Mouse (Mus musculus) cortical plate, adult 2 months (tissue): ENCODE data around the gene H2-Ke6. TPM values are rescaled to one million over a fixed set of nuclear protein-coding genes. Genes with fewer than 3 reads are reported as not detected.
A peak's percentile ranks its signal among the peaks of the same experiment; 100 is the strongest.

ENCODE experiments used
- H3K27ac ChIP-seq: fragments of 200-500 bp; 2 replicates; pipeline ENCODE4 v1.5.1; 2012; ENCODE audit warnings: low read length, control low read depth, inconsistent platforms; ENCODE audit not compliant: insufficient read depth
- H3K4me1 ChIP-seq: fragments of 200-500 bp; 2 replicates; pipeline ENCODE4 v1.6.1; 2011; ENCODE audit warnings: low read length; ENCODE audit not compliant: control insufficient read depth, insufficient read depth
- H3K4me3 ChIP-seq: fragments of 200-500 bp; 2 replicates; pipeline ENCODE4 v1.5.1; 2011; ENCODE audit warnings: mild to moderate bottlenecking, low read length, control low read depth; ENCODE audit not compliant: insufficient read depth
- CTCF ChIP-seq: fragments of 200-500 bp; IDR thresholded peaks from 2 replicates; pipeline ENCODE4 v1.5.1; 2011; ENCODE audit warnings: mild to moderate bottlenecking, control low read depth, low read length; ENCODE audit not compliant: insufficient read depth; ENCODE audit errors: extremely low read depth
- POLR2A ChIP-seq: fragments of 200-500 bp; IDR thresholded peaks from 2 replicates; pipeline ENCODE4 v1.6.1; 2011; ENCODE audit warnings: mild to moderate bottlenecking, low read length, control low read depth; ENCODE audit not compliant: insufficient read depth; ENCODE audit errors: extremely low read depth
- polyA plus RNA-seq: library from polyadenylated mRNA; depleted of rRNA; stranded (reverse); fragments of >200 nt; gene quantifications from 2 replicates; pipeline ENCODE4 v1.2.3, GENCODE M21; 2012; rRNA removed

Gene H2-Ke6
- polyA plus RNA-seq, 1 experiment, result 59.6 TPM

GRCm38 (mm10) chr17:33980181-33981035, 47.5 kb downstream of the H2-Ke6 start:
- no peaks in the 10 kb centered on the region for H3K4me1 ChIP-seq
- H3K27ac ChIP-seq, result peak overlapping the region; percentile 22
- TF ChIP-seq CTCF, result no peak
- TF ChIP-seq POLR2A, result no peak
- no peak overlapping the region for H3K4me3 ChIP-seq

GRCm38 (mm10) chr17:33979512-33980050, 48.3 kb downstream of the H2-Ke6 start:
- TF ChIP-seq CTCF (no peak), POLR2A (no peak)
- no peaks in the 10 kb centered on the region for H3K4me1 ChIP-seq
- H3K27ac ChIP-seq, result no peak overlapping the region
- no peak overlapping the region for H3K4me3 ChIP-seq

GRCm38 (mm10) chr17:33978631-33979031, 49.2 kb downstream of the H2-Ke6 start:
- Histone ChIP-seq H3K27ac (no peak overlapping the region), H3K4me1 (no peaks in the 10 kb centered on the region), H3K4me3 (peak overlapping the region; percentile 38)
- TF ChIP-seq CTCF (no peak), POLR2A (peak; percentile 36; the same call in 1 of the 2 replicates)

- no peaks in the 10 kb centered on the region for H3K4me1 ChIP-seq
- H3K4me3 ChIP-seq, result peak overlapping the region; percentile 38
- H3K27ac ChIP-seq, result no peak overlapping the region
- no peak for TF ChIP-seq POLR2A
- no peak for TF ChIP-seq CTCF
Measured at GRCm38 (mm10) chr17:33977861-33978557, 49.9 kb downstream of the H2-Ke6 start.

Other genes with a start within 250 kb of the H2-Ke6 start
- 2.4 and 2.9 TPM in 2 replicates for gene Angptl4, start 246.2 kb downstream of the H2-Ke6 start, polyA plus RNA-seq
- gene Kank3, start 217.5 kb downstream of the H2-Ke6 start, polyA plus RNA-seq, result 59.0 and 69.7 TPM in 2 replicates
- gene Rps28, start 203.5 kb downstream of the H2-Ke6 start, polyA plus RNA-seq, result 587 and 641 TPM in 2 replicates
- 304 and 328 TPM in 2 replicates for gene Ndufa7, start 203.5 kb downstream of the H2-Ke6 start, polyA plus RNA-seq
- gene Cd320, start 185.0 kb downstream of the H2-Ke6 start, polyA plus RNA-seq, result 30.0 and 33.0 TPM in 2 replicates
- not detected in 2 replicates for gene Gm7029, start 154.2 kb downstream of the H2-Ke6 start, polyA plus RNA-seq
- gene Kifc1, start 137.4 kb downstream of the H2-Ke6 start, polyA plus RNA-seq, result 2.0 and 2.3 TPM in 2 replicates
- gene Platr17, start 122.9 kb downstream of the H2-Ke6 start, polyA plus RNA-seq, result 1.7 TPM in 2 replicates
- gene Daxx, start 118.6 kb downstream of the H2-Ke6 start, polyA plus RNA-seq, result 27.2 and 27.4 TPM in 2 replicates
- gene Tapbp, start 112.2 kb downstream of the H2-Ke6 start, polyA plus RNA-seq, result 22.1 and 22.3 TPM in 2 replicates
- 31.9 and 33.5 TPM in 2 replicates for gene Zbtb22, start 112.2 kb downstream of the H2-Ke6 start, polyA plus RNA-seq
- 164 and 177 TPM in 2 replicates for gene Rgl2, start 98.5 kb downstream of the H2-Ke6 start, polyA plus RNA-seq
- 113 and 116 TPM in 2 replicates for gene Pfdn6, start 87.7 kb downstream of the H2-Ke6 start, polyA plus RNA-seq
- 13.5 TPM in 2 replicates for gene Wdr46, start 87.4 kb downstream of the H2-Ke6 start, polyA plus RNA-seq
- gene B3galt4, start 76.6 kb downstream of the H2-Ke6 start, polyA plus RNA-seq, result 7.0 and 7.8 TPM in 2 replicates
- gene Vps52, start 72.2 kb downstream of the H2-Ke6 start, polyA plus RNA-seq, result 79.3 and 82.2 TPM in 2 replicates
- gene Rps18, start 72.1 kb downstream of the H2-Ke6 start, polyA plus RNA-seq, result 410 and 435 TPM in 2 replicates
- 72.2 and 79.0 TPM in 2 replicates for gene H2-K1, start 27.7 kb downstream of the H2-Ke6 start, polyA plus RNA-seq
- 73.1 and 73.2 TPM in 2 replicates for gene Ring1, start 3.4 kb downstream of the H2-Ke6 start, polyA plus RNA-seq
- gene Slc39a7, start 3.6 kb upstream of the H2-Ke6 start, polyA plus RNA-seq, result 92.7 and 103 TPM in 2 replicates
- gene Rxrb, start 3.8 kb upstream of the H2-Ke6 start, polyA plus RNA-seq, result 78.5 and 81.5 TPM in 2 replicates
- 9.3 and 12.1 TPM in 2 replicates for gene Col11a2, start 11.4 kb upstream of the H2-Ke6 start, polyA plus RNA-seq
- gene H2-Oa, start 64.3 kb upstream of the H2-Ke6 start, polyA plus RNA-seq, result 1.4 and 1.7 TPM in 2 replicates
- gene H2-DMa, start 91.5 kb upstream of the H2-Ke6 start, polyA plus RNA-seq, result 27.3 and 29.4 TPM in 2 replicates
- 181 and 184 TPM in 2 replicates for gene Brd2, start 94.6 kb upstream of the H2-Ke6 start, polyA plus RNA-seq
- gene H2-DMb2, start 115.2 kb upstream of the H2-Ke6 start, polyA plus RNA-seq, result 0.79 and 0.84 TPM in 2 replicates
- gene H2-DMb1, start 125.0 kb upstream of the H2-Ke6 start, polyA plus RNA-seq, result 3.6 and 4.5 TPM in 2 replicates
- gene Tap1, start 159.5 kb upstream of the H2-Ke6 start, polyA plus RNA-seq, result 2.7 and 3.4 TPM in 2 replicates
- gene Psmb9, start 159.7 kb upstream of the H2-Ke6 start, polyA plus RNA-seq, result 3.0 and 3.8 TPM in 2 replicates
- 8.7 and 10.1 TPM in 2 replicates for gene Psmb8, start 169.7 kb upstream of the H2-Ke6 start, polyA plus RNA-seq
- gene Tap2, start 175.5 kb upstream of the H2-Ke6 start, polyA plus RNA-seq, result 7.9 and 8.3 TPM in 2 replicates
- gene H2-Ob, start 210.8 kb upstream of the H2-Ke6 start, polyA plus RNA-seq, result 1.0 and 1.5 TPM in 2 replicates
- gene H2-Ab1, start 229.6 kb upstream of the H2-Ke6 start, polyA plus RNA-seq, result 3.1 and 3.6 TPM in 2 replicates